Mouse (Mus musculus): Measurements from ENCODE around the gene Wdr26.

Gene Wdr26

DNA sequence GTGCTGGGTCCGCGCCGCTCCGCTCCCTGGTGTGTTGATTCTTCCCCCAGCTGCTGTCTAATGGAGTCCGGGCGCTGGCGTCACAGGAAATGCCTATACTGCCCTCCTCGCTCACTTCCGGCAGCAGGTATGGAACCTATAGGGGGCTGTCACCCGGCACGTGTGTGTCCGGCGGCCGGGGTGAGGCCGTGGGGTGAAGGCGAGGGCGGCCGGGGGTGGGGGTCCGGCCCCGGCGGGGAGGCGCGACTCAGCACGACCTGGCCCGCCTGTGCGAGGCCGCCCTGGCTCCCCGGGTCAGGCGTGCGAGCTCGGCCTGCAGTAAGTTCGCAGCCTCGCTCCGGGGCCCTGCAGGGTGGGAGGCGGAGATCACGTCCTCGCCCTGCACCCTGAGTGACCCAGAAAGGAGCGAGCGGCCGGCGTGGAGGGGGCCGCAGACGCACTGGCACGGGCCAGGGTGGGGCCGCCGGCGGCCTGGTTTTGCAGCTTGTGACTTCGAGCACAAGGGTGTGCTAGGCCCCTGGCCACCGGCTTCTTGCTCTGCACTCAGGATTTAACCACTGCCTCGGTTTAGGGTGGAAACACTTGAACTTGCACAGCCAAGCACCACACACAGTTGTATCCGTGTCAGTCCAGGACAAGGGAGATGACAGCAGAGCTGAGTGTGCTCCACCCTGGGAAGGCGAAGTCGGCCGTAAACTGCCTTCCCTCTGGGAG, at the start of gene Wdr26:
Gene Wdr26, minus strand, starts transcription at position 82 of the 714 bp plus-strand sequence.
- DNase-seq (ENCODE audit: low read depth): peak; percentile 85

DNA sequence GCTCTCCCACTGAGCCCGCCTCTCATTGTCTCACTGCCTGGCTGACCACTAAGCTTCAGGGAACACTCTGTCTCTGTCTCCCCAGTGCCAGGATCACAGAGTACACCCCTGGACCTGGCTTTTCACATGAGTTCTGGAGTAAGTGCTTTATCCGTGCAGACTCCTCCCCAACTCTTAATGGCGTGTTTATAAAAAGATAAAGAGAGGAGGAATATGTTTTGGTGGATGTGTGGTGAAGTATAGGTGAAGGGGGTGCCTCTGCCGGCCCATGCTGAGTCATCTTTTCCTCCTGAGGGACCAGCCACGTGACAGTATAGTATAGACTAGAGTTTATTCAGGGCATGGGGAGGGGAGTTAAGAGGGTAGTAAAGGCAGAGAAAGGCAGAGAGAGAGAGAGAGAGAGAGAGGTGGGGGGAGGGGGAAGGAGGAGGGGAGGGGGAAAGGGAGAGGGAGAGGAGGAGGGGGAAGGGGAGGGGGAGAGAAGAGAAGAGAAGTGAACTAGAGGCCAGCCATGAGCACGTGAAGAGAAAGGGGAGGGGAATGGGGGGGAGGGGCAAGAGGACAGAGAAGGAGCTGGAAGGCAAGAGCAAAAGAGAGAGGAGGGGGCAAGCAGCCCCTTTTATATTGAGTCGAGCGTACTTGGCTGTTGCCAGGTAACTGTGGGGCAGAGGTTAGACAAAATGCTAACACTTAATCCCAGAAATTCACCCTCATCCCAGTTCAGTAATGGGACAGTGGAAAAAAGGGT, 49.3 kb upstream of the Wdr26 start:
- DNase-seq (ENCODE audit: low read depth): peak; percentile 81

DNA sequence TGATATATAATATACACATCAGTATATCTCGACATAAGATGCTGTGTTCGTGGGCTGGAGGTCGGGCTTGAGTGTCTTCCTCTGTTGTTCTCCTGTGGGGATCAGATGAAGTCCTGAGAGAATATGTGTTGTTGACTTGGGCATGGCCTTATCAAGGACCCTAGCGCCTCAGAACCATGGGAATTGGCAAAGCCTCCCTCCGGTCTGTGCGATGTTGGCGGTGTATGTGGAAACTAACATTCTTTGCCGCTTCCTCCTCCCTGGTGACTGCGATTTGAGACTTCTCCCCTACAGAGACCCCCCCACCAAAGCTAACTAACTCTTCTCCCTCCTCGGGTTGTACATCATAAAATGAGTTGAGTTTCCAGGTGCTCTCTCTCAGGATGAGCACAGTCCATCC, 48.6 kb upstream of the Wdr26 start:
- DNase-seq (ENCODE audit: low read depth): no peak

DNA sequence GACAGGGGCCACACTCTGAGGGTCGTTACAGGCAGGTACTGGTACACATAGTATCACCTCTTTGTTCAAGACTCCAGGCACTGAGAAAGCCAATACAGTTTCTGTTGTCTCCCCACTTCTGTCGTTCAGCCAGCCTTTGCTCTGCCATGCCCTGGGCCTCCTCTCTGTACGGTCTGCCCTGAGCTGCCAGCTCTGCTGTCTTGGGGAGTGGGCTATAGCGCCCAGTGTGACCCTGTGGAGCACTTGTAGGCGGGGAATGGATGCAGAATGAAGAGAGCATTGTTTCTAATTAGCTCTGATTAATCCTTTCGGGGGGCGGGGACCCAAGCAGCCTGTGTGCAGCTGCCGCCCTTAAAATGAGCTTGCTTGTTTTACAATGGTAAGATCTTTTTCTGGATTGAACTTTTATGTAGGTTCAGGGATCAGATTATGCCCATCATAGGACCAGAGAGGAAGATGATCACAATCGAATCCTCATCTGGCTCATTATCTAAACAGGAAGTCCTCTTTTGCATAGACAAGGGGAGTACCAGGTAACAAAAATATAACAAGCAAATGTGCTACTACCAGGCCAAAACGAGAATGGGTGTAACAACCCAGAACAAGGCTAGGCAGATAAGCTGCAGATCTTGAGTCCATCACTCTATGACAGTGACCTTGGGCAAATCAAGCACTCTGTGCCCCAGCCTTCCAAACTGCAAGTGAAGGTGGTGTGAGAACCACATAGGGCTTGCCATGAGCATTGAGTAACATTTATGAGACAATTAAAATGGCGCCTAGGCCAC, 48.0 kb upstream of the Wdr26 start:
- DNase-seq (ENCODE audit: low read depth): no peak

DNA sequence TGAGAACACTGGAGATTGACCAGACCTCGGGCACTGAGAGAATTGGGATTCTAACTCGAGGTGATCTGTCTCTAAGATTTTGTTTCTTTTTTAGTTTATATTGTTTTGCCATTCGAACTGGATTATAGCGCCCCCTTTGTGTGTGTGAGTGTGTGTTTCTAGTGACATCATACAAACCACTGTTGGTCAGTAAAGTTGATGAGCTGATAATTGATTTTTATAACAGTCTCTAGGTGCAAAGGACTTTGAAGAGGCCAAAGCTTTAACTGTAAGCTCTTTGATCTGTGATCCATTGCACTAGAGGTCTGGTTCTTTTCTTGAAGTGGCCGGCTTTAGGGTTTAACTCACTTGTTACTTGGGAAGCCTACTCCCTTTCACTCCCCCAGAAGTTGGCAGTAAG, 47.3 kb upstream of the Wdr26 start:
- DNase-seq (ENCODE audit: low read depth): no peak

DNA sequence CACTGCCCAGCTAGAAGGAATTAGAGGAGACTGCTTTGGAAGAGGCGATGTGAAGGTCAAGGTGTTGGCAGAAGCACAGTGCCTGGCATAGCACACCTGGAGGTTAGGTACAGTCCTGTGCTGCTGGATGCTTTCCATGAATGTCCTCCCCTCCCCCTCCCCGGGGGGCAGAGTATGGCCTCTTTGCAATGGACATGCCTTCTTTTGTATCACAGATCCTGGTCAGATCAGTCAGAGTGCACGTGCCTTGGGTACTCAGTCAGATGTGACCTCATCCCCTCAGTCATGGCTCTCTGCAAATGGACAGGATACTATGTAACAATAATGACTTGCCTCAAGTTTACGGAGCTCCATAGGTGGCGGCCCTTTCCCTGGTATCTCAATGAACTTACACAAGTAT, 46.8 kb upstream of the Wdr26 start:
- no peak for DNase-seq (ENCODE audit: low read depth)

DNA sequence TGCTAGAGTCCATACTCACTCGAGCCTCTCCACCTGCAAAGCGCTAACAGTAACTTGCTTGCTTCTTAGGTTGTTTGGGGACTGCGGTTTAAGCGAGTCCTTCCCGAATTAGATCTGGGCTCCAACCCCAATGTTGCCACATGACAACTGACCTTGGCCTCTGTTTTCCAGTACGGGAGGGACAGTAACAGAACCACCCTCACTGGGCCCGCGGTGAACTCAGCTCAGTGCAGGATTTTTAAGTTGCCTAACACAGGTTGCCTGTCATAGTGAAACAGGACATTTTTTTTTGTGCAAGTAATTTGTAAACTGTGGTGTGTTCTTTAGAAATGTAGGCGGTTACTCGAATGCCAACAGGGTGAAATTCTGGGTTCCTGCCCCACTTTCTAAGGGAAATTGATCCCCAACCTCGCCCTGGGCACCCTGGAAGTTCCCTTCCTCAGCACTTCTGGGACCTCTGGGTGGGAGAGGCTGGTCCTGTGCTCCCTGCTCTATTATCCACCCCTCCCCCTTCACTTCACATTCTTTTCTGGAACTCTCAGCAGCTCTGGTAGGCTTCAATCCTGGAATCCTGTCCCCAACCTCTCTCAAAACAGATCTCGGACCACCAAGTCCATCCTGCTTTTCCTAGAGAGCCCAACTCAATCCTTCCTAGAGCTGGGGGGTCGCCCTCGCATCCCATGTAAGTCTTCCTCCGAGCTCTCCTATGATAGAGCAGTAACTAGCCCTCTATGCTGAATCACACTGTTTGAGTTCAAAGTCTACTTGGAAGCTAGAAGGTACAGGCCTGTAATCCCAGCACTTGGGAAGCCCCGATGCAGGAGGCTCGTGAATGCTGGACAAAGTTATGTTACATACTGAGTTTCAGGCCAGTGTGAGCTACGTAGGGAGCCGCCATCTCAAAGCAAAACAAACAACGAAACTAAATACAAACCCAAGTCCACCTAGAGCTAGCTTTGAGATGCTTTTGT, 46.1 kb upstream of the Wdr26 start:
- DNase-seq (ENCODE audit: low read depth): peak; percentile 95

DNA sequence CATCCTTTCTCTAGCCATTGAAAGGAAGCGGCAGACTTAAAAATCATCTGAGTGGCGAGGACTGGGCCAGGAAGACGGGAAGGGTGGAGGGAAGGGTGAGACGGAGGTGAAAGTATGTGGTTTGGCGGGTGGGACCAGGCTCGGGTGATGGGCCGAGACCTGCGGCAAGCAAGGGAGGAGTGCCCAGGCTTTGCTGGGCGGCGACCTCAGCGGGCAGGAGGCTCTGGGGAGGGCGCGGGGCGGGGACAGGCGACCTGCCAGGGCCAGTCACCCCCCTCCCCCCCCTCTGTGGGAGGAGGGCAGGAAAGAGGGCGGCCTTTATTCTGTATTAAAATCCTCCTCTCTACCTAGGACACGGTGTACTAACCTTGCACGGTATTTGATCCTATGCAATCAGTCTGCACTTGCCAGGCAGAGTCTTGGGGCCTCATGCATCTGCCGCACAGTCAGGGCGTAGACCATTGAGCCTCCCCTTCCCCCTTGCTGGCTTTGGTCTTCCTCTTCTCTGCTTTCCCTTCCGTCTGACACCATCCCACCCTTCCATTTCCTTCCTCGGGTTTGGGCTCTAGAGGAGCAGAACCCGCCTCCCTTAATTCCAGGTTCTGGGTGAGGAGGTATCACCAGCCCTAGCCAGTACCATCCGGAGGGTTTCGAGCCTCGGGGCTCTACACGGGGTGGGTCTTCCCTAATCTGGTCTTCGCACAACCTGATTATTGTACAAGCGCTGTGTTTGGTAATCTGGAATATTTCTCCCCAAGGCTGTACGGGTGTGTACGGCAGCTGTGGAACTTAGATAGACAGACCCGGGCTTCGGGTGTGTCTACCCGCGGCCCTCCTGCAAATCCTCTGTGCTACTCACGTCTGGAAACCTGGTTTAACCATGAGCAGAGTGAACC, 45.1 kb upstream of the Wdr26 start:
- DNase-seq (ENCODE audit: low read depth): peak; percentile 97

DNA sequence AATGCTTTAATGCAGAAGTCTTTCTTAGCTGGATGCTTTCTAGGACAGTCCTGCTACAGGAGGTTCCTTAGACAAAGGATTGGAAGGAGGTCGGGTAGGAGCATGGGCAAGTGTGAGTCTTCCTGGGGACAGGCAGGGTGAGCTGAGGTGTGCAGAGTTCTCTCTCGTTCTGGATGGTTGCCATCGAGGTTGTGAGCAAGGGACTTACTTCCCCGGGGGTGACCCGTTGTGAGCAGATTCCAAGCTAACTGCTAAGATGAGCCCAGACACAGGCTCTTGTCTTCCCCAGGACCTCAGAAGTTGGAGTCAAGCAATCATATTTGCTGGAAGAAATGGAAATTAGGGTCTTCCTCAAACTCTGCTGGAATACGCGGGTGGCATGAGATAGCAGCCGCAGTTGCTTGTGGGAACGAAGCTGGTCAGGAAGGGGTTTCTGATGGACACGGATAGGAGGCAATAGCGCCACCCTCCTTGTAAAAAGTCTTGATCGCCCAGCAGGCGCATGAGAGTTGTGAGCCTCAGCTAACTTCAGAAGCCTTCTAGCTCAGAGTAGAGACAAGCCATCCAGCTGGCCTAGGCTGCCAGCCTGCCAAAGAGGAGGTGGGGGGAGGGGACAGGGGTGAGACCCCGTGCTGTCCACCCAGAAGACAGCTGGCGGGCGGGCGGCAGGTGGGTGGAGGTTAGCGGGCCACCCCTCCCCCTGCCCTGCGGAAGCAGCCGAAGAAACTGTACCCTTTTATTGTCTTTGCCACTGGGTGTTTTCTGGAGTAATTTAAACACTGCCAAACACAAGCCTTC, 44.3 kb upstream of the Wdr26 start:
- peak; percentile 93 for DNase-seq (ENCODE audit: low read depth)

DNA sequence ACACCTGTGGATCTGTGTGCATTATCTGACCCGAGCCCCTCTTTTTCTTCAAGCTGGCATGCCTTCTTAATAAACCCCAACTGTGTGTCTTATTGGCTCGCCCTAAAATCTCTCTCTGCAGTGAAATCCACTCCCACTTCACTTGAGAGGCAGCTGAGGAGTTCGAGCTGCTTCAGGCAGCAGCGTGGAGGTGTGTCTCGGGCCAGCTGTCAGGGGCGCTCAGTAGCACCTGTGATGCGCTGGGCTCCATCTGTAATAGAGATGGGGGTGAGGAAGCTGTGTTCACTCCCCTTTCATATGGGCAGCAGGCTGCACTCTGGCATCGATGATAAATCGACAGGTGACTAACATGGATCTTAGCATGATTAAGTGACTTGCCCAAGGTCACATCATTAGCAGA, 43.6 kb upstream of the Wdr26 start:
- DNase-seq (ENCODE audit: low read depth): no peak

DNA sequence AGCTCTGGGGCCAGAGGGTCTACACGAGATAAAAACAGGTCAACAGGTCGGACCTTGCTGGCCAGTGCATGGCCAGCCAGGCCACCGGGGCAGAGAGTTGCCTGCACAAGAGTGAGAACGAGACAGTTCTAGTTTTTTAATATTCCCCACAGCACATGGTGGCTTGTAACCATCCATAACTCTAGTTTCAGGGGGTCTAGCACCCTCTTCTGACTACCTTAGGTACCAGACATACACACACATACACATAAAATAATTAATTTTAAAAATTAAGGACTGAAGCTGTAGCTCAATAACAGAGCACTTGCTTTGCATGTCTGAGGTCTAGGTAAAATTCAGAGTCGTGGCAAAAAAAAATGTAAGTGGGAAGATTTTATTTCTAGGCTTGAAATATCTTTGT, 39.8 kb upstream of the Wdr26 start:
- DNase-seq (ENCODE audit: low read depth): peak; percentile 76

DNA sequence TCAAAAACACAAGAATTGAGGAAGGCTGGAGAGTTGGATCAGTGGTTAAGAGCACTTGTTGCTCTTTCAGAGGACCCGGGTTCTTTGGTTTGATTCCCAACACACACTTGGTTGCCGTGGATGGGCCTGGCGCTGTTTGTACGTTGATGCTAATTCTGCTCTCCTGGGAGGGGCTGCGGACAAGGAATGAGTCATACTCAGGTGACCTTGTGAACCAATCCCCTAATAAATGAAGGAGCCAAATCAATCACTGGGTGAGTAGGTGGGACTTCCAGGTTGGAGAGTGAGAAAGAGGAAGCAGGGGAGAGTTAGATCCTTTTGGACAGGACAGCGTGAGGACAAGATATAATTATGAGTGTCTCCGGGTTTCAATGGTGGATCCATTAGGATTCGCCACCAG, 39.2 kb upstream of the Wdr26 start:
- DNase-seq (ENCODE audit: low read depth): no peak

DNA sequence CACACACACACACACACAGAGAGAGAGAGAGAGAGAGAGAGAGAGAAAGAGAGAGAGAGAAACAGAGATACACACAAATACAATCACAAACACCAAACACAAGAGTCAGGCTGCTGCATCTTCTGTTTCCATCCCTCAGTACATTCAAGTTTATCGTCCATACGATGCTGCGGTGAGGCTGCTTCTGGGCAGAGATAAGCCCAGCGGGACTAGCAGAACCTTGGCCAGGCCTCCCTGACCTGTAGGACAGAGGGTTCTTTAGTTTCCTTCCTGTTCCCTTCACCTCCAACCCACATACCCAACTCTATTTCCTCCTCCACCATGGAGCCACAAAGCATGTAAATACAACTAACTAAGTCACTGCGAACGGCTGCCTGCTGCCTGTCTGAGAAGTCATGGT, 37.7 kb upstream of the Wdr26 start:
- DNase-seq (ENCODE audit: low read depth): no peak

DNA sequence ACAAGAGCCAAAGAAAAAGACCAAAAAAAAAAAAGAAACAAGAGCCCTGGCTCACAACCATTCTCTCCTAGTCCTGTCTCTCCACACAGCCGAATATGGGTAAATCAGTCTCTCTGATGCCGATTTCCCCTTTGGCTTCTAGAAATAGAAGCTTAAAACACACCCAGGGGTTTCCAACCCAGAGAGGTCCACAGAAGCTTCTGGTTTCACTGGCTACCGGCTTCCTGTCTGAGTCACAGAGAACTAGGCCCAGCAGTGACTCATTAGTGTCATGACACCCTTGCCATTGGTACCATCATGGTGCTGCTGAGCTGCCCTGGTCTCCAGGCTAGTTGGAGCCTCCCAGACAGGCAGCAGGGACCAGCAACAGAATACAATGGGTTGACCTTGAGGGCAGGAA, 35.4 kb upstream of the Wdr26 start:
- DNase-seq (ENCODE audit: low read depth): peak; percentile 98

DNA sequence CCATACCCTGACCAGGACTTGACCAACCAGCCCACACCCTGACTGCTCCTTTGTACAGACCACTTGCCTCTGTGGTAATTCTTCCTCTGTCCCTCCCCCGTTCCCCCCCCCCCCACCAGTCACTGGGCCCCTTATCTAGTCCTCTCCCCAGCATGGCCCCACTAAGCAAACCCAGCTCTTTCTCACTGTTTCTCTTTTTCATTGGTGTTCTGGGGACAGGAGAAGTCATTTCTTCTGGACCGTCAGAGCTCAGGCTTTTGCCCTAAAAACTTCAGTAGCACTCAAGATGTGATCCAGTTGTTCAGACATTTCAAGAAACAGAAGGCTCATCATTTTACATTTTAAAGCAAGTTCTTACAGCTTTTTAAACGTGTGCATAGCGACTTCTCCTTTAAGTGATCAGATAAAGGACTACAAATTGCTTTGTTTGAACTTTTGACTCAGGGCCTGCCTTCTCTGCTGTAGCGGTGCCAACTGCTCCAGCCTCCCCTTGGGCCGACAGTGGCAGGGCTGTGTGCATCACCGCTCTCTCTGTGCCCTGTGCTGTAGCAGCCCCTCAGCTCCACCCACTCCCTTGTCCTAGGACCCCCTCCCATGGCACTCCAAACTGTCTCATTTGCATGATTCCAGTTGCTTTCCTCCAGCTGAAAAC, 34.8 kb upstream of the Wdr26 start:
- peak; percentile 68 for DNase-seq (ENCODE audit: low read depth)

DNA sequence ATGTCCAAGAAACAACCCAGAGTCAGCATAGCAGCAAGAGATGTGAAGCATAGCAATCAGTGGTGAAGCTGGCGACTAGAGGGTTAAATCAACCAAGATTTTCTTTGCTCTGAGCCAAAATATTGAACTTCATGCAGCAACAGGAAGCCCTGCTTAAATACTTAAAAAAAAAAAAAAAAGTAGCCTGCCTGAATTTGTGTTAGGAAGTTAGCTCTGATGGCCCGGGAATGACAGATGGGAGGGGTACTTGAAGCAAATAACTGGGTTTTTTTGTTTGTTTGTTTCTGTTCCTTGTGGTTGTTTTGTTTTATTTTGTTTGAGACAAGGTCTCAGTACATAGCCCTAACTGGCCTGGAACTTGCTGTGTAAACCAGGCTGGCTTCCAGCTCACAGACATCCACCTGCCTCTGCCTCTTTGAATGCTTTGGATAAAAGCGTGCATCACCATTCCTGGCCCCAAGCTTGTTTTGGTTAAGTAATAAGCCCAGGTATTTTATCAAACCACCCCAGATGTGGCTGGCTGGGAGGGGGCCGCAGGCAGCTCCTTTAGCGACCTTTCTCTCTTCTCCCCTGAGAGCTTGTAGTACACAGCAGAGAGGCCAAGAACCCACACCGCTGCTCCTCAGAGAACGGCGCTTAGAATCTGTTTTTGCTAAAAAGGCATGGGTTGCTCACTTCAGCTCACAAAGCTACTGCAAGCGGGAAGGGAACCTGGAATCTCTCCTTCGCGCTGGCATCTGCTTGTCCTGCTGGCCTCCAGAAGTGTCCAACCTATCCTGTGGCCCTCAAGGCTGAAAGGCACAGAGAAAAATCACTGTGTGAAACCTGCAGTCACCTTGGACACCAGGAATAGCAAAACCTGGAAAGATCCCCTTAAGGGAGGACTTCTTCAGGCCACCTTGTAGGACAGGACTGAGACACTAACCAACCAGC, 34.0 kb upstream of the Wdr26 start:
- DNase-seq (ENCODE audit: low read depth): no peak

DNA sequence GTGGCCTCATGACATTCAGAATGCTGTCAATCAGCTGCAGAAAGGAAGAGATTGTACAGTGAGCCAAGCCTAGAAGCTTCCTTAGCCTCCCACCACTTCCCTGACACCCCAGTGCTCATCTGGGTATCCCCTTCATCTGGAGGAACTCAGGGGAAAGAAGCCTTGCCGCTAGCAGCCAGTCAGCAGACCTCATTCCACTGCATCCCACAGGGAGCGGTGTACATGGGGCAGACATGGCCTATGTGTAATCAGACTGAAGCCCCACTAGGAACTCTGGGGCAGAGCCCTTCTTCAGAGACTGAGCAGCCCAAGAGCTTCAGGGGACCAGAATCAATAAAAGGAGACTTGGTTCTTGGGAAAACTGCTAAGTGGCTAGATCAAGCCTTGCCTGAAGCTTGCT, 33.3 kb upstream of the Wdr26 start:
- DNase-seq (ENCODE audit: low read depth): no peak

DNA sequence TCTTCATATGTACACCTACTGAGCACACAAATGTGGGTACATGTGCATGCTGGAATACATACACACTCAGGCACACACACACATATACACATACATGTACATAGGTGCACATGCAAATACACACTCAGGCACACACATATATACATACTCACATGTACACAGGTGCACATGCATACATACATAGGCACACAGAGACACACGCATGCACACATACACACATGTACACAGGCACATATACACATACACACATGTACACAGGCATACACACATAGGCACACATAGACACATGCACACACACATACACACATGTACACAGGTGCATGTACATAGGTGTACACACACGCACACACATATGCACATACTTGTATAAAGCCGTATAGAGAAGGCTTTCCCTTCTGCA, 29.4 kb upstream of the Wdr26 start:
- DNase-seq (ENCODE audit: low read depth): no peak

Data from 416B (cell line).